Mouse (Mus musculus): ENCODE data around the gene Scamp3. TPM values are rescaled to one million over a fixed set of nuclear protein-coding genes. Genes with fewer than 3 reads are reported as not detected.

The Scamp3 gene
- total RNA-seq (2023) = 10 to 100 TPM; 45.9 to 51.1 TPM

GRCm38 (mm10) chr3:89177242-89178106 is at the start of gene Scamp3:
Scamp3 (plus strand) TSS chr3:89177473.

GRCm38 (mm10) chr3:89135958-89136357 is 41.3 kb upstream of the Scamp3 start, which contains the start of gene Pklr:
Pklr (plus strand) TSS chr3:89136142.

GRCm38 (mm10) chr3:89159616-89160344 is 17.5 kb upstream of the Scamp3 start, which contains the start of gene Hcn3:
Hcn3 (minus strand) TSS chr3:89160196.

GRCm38 (mm10) chr3:89164506-89165267 is 12.6 kb upstream of the Scamp3 start, which contains the start of gene Clk2:
Clk2 (plus strand) TSS chr3:89164795.

GRCm38 (mm10) chr3:89183058-89183958 is 6.0 kb downstream of the Scamp3 start, which contains the start of gene Fam189b:
Fam189b (plus strand) TSS chr3:89183143.

GRCm38 (mm10) chr3:89202253-89203141 is 25.2 kb downstream of the Scamp3 start, which contains the start of gene Gba:
Gba (plus strand) TSS chr3:89202928.

GRCm38 (mm10) chr3:89214681-89215411 is 37.6 kb downstream of the Scamp3 start, which contains the start of gene Thbs3:
Thbs3 (plus strand) TSS chr3:89215180.

GRCm38 (mm10) chr3:89226900-89227299 is 49.6 kb downstream of the Scamp3 start, which contains the start of gene Mtx1:
Mtx1 (minus strand) TSS chr3:89227088.

GRCm38 (mm10) chr3:89228836-89229235 is 51.6 kb downstream of the Scamp3 start, which contains the start of gene Muc1:
Muc1 (plus strand) TSS chr3:89229057.

Other genes starting within 250 kb of the Scamp3 start
- 10 to 100 TPM; 37.4 to 45.5 TPM for gene Ash1l, start 226.9 kb upstream of the Scamp3 start, total RNA-seq (2023)
- 10 to 100 TPM; 62.3 to 64.7 TPM for gene Dap3, start 226.3 kb upstream of the Scamp3 start, total RNA-seq (2023)
- gene Rusc1, start 84.2 kb upstream of the Scamp3 start, total RNA-seq (2023) = 10 to 100 TPM; 19.9 to 21.7 TPM
- not detected for gene Gm43738, start 76.4 kb upstream of the Scamp3 start, total RNA-seq (2023)
- gene Fdps, start 75.5 kb upstream of the Scamp3 start, total RNA-seq (2023) = 10 to 100 TPM; 26.5 to 33.5 TPM
- gene Pklr, start 41.3 kb upstream of the Scamp3 start, total RNA-seq (2023) = 10 to 100 TPM; 14.9 to 33.6 TPM
- not detected for gene Hcn3, start 17.3 kb upstream of the Scamp3 start, total RNA-seq (2023)
- gene Clk2, start 12.7 kb upstream of the Scamp3 start, total RNA-seq (2023) = 10 to 100 TPM; 52.8 to 53.7 TPM
- 1 to 10 TPM; 4.8 to 7.0 TPM for gene Fam189b, start 5.7 kb downstream of the Scamp3 start, total RNA-seq (2023)
- 10 to 100 TPM; 59.9 to 64.3 TPM for gene Gba, start 25.5 kb downstream of the Scamp3 start, total RNA-seq (2023)
- gene Thbs3, start 37.7 kb downstream of the Scamp3 start, total RNA-seq (2023) = 1 to 10 TPM in 1 of 2 experiments, under 1 TPM in 1; 0.68 to 1.4 TPM
- gene Mtx1, start 49.6 kb downstream of the Scamp3 start, total RNA-seq (2023) = 10 to 100 TPM; 44.5 to 57.2 TPM
- not detected for gene Muc1, start 51.6 kb downstream of the Scamp3 start, total RNA-seq (2023)
- 10 to 100 TPM; 68.3 to 70.2 TPM for gene Krtcap2, start 68.5 kb downstream of the Scamp3 start, total RNA-seq (2023)
- gene Trim46, start 68.8 kb downstream of the Scamp3 start, total RNA-seq (2023) = under 1 TPM; 0.44 to 0.61 TPM
- gene Dpm3, start 81.9 kb downstream of the Scamp3 start, total RNA-seq (2023) = 10 to 100 TPM; 42.5 to 56.9 TPM
- gene Slc50a1, start 93.1 kb downstream of the Scamp3 start, total RNA-seq (2023) = 10 to 100 TPM; 24.1 to 29.6 TPM
- gene Efna1, start 103.7 kb downstream of the Scamp3 start, total RNA-seq (2023) = not detected
- not detected for gene Efna3, start 145.5 kb downstream of the Scamp3 start, total RNA-seq (2023)
- not detected for gene Efna4, start 160.6 kb downstream of the Scamp3 start, total RNA-seq (2023)
- gene Adam15, start 172.5 kb downstream of the Scamp3 start, total RNA-seq (2023) = 100 to 1,000 TPM; 119 to 125 TPM
- gene Dcst2, start 184.5 kb downstream of the Scamp3 start, total RNA-seq (2023) = under 1 TPM in 1 of 2 experiments, not detected in 1; 0.15 TPM
- not detected for gene Dcst1, start 187.8 kb downstream of the Scamp3 start, total RNA-seq (2023)
- gene Zbtb7b, start 217.3 kb downstream of the Scamp3 start, total RNA-seq (2023) = 100 to 1,000 TPM; 136 to 149 TPM
- gene Lenep, start 225.3 kb downstream of the Scamp3 start, total RNA-seq (2023) = not detected
- gene Flad1, start 234.4 kb downstream of the Scamp3 start, total RNA-seq (2023) = 10 to 100 TPM; 13.8 to 17.9 TPM
- 10 to 100 TPM; 45.4 to 57.0 TPM for gene Cks1b, start 240.9 kb downstream of the Scamp3 start, total RNA-seq (2023)
- 100 to 1,000 TPM; 114 to 119 TPM for gene Shc1, start 241.0 kb downstream of the Scamp3 start, total RNA-seq (2023)

Measured in neutrophil, adult 83 days (primary cell).